Mouse (Mus musculus) heart, embryonic 12.5 days (tissue): Measurements from ENCODE around the gene Grip1. TPM values are rescaled to one million over a fixed set of nuclear protein-coding genes. Genes with fewer than 3 reads are reported as not detected.

ENCODE experiments used
- ATAC-seq: fragments of 200-750 bp; cut with Nextera tagmentation; 2 replicates; pipeline ENCODE4 v1.8.0; 2017; ENCODE audit warnings: moderate TSS enrichment, moderate library complexity; ENCODE audit not compliant: insufficient number of reproducible peaks, low FRiP score
- H3K27ac ChIP-seq: fragments of 300-500 bp; sonication (generic); 2 replicates; pipeline ENCODE4 v1.5.1; 2016; ENCODE audit warnings: mild to moderate bottlenecking, moderate library complexity; ENCODE audit not compliant: poor library complexity, severe bottlenecking
- H3K27me3 ChIP-seq: fragments of 300-500 bp; sonication (generic); replicated peaks from 2 replicates; pipeline ENCODE4 v1.6.1; 2016; ENCODE audit warnings: mild to moderate bottlenecking, moderate library complexity
- H3K36me3 ChIP-seq: fragments of 300-500 bp; sonication (generic); 2 replicates; pipeline ENCODE4 v1.6.1; 2016; ENCODE audit warnings: mild to moderate bottlenecking, moderate library complexity
- H3K4me1 ChIP-seq: fragments of 300-500 bp; sonication (generic); replicated peaks from 2 replicates; pipeline ENCODE4 v1.6.1; 2016; ENCODE audit warnings: mild to moderate bottlenecking
- H3K4me2 ChIP-seq: fragments of 300-500 bp; sonication (generic); 2 replicates; pipeline ENCODE4 v1.6.1; 2016; ENCODE audit warnings: mild to moderate bottlenecking, moderate library complexity
- H3K4me3 ChIP-seq: fragments of 300-500 bp; sonication (generic); 2 replicates; pipeline ENCODE4 v1.5.1; 2016; ENCODE audit warnings: mild to moderate bottlenecking
- H3K9ac ChIP-seq: fragments of 300-500 bp; sonication (generic); 2 replicates; pipeline ENCODE4 v1.6.1; 2016; ENCODE audit warnings: mild to moderate bottlenecking, moderate library complexity
- H3K9me3 ChIP-seq: fragments of 300-500 bp; sonication (generic); replicated peaks from 2 replicates; pipeline ENCODE4 v1.6.1; 2016; ENCODE audit warnings: mild to moderate bottlenecking, moderate library complexity
- WGBS: fragments of 180-500 bp; shearing (Covaris S2); methylation state at CpG from one replicate; pipeline ENCODE4 v1.1.7; 2016; 5-methylcytosine and 5-hydroxymethylcytosine counted together
- polyA plus RNA-seq: library from polyadenylated mRNA; unstranded; fragments of >200 nt; fragmentation: Nextera tagmentation; extraction: Ambion mirVana; gene quantifications from 2 replicates; pipeline ENCODE4 v1.2.1, GENCODE M21; 2016

Gene Grip1
- polyA plus RNA-seq, 1 experiment from 2014 or later, result 3.1 TPM

- Histone ChIP-seq H3K4me2 (no peak overlapping the region), H3K36me3 (no peaks in the 10 kb centered on the region), H3K27ac (no peak overlapping the region), H3K27me3 (0 out of 2 replicates have a peak, but pooled peaks cover 6% of the 10 kb centered on the region), H3K4me3 (no peak overlapping the region), H3K9ac (no peak overlapping the region), H3K9me3 (peaks cover 12% of the 10 kb centered on the region), H3K4me1 (no peaks in the 10 kb centered on the region)
- ATAC-seq, result no peak
- WGBS, result 69% methylated on average over 11 of the region's 11 CpGs
These were observed 680.1 kb downstream of the Grip1 start for GRCm38 (mm10) chr10:120133697-120134096.

GRCm38 (mm10) chr10:120136020-120136562 is 682.5 kb downstream of the Grip1 start:
- 75% methylated on average over 12 of the region's 12 CpGs for WGBS
- Histone ChIP-seq H3K27me3 (no peaks in the 10 kb centered on the region), H3K4me2 (no peak overlapping the region), H3K9me3 (peaks cover 7% of the 10 kb centered on the region), H3K4me3 (no peak overlapping the region), H3K9ac (no peak overlapping the region), H3K4me1 (no peaks in the 10 kb centered on the region), H3K27ac (no peak overlapping the region), H3K36me3 (no peaks in the 10 kb centered on the region)
- no peak for ATAC-seq

Other genes with a start within 250 kb of the Grip1 start
- gene Cand1, start 213.8 kb upstream of the Grip1 start, polyA plus RNA-seq, result 66.0 and 71.3 TPM in 2 replicates